In the genomic region with DNA sequence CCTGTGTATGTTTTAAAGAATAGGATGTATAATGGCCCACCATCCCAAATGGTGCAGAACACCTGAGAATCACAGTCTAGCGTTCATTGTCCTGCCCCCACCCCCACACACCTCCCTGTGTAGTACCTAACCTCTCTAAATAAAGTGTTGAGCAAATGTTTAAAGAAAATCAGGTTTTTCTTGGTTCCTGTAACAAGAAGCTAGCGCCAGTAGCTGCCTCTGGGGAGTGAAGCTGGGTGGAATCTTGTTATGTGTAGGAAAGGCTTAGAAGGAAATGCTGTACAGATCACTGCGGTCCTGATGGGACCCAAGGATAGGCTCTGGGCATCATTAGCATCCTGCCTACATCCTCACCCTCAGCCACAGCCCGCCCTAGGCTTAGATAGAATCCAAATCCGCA, we compare ENCODE assay signal across 13 mouse cellular contexts. TPM values are rescaled to one million over a fixed set of nuclear protein-coding genes. Genes with fewer than 3 reads are reported as not detected.
DNase-seq lines count a peak whose midpoint lies in the region; ATAC-seq lines count a peak whose summit lies in the region.
"Had no signal": no experiment of that assay in that cellular context is flagged by ENCODE, and none has a peak within 500 bp of the region (broad histone marks: within the 10 kb centered on the region; RNA-seq: fewer than 3 reads in every experiment).

No protein-coding gene starts in this region.

- H3K36me3 ChIP-seq in midbrain, embryonic 10.5 days: no peaks in the 10 kb centered on the region
- no peaks in the 10 kb centered on the region for H3K36me3 ChIP-seq in midbrain, embryonic 11.5 days (ENCODE audit: control insufficient read depth, insufficient read depth, low read length)
- H3K36me3 ChIP-seq in hindbrain, embryonic 14.5 days (replicated peaks; ENCODE audit: control insufficient read depth, insufficient read depth): no peaks in the 10 kb centered on the region
- H3K36me3 ChIP-seq in stomach, embryonic 16.5 days (ENCODE audit: control insufficient read depth, insufficient read depth, low read length): no peaks in the 10 kb centered on the region
- H3K36me3 ChIP-seq: heart, embryonic 10.5 days had no signal

- H3K27ac ChIP-seq in midbrain, embryonic 10.5 days (replicated peaks): peak overlapping the region; percentile 67; the same call in 1 of the 2 replicates
- no peak overlapping the region for H3K27ac ChIP-seq in midbrain, embryonic 11.5 days (ENCODE audit: low read depth, low read length)
- peak overlapping the region; percentile 55; the same call in 1 of the 2 replicates for H3K27ac ChIP-seq in hindbrain, embryonic 14.5 days
- H3K27ac ChIP-seq in stomach, embryonic 16.5 days (ENCODE audit: low read length): peak overlapping the region; percentile 77
- H3K27ac ChIP-seq: gastrocnemius, adult 2 months; heart, embryonic 10.5 days; liver, embryonic 14.5 days had no signal

- DNase-seq in midbrain, embryonic 10.5 days (ENCODE audit: low spot score): no peak
- DNase-seq in midbrain, embryonic 11.5 days (ENCODE audit: low spot score, missing footprints): no peak
- no peak for DNase-seq in hindbrain, embryonic 14.5 days (ENCODE audit: low spot score)
- DNase-seq in lung, postnatal 36 days: peak; percentile 68
- DNase-seq in thymus, postnatal 36 days: no peak
- no peak for DNase-seq in adrenal gland, postnatal 25 days
- DNase-seq: gastrocnemius, adult 2 months; kidney, postnatal 4 days had no signal

- 51% methylated on average over 5 of the region's 5 CpGs for WGBS in midbrain, embryonic 10.5 days
- whole genome bisulfite sequencing in midbrain, embryonic 11.5 days: 44% methylated on average over 5 of the region's 5 CpGs
- 52% methylated on average over 5 of the region's 5 CpGs for WGBS in hindbrain, embryonic 14.5 days
- 39% methylated on average over 5 of the region's 5 CpGs for WGBS in stomach, embryonic 16.5 days

- no peak overlapping the region for H3K4me2 ChIP-seq in midbrain, embryonic 11.5 days
- no peak overlapping the region for H3K4me2 ChIP-seq in hindbrain, embryonic 14.5 days (replicated peaks)
- no peak overlapping the region for H3K4me2 ChIP-seq in stomach, embryonic 16.5 days (ENCODE audit: low read depth, low read length)

- H3K4me1 ChIP-seq in midbrain, embryonic 10.5 days: peaks cover 57% of the 10 kb centered on the region
- peaks cover 36% of the 10 kb centered on the region for H3K4me1 ChIP-seq in midbrain, embryonic 11.5 days (ENCODE audit: control insufficient read depth, insufficient read depth, low read length)
- peaks cover 56% of the 10 kb centered on the region for H3K4me1 ChIP-seq in hindbrain, embryonic 14.5 days (replicated peaks; ENCODE audit: control insufficient read depth, insufficient read depth, low read length)
- H3K4me1 ChIP-seq in stomach, embryonic 16.5 days (ENCODE audit: control insufficient read depth, insufficient read depth, low read length): peaks cover 13% of the 10 kb centered on the region; the same call in 1 of the 2 replicates

- ATAC-seq in midbrain, embryonic 11.5 days (ENCODE audit: low FRiP score): no peak
- no peak for ATAC-seq in hindbrain, embryonic 14.5 days (ENCODE audit: low FRiP score)
- peak; percentile 72; the same call in 1 of the 2 replicates for ATAC-seq in stomach, embryonic 16.5 days (ENCODE audit: insufficient read depth, low FRiP score)
- ATAC-seq: inflammation-experienced regulatory T-cells, adult 6 months had no signal

- no peak overlapping the region for H3K4me3 ChIP-seq in midbrain, embryonic 10.5 days
- no peak overlapping the region for H3K4me3 ChIP-seq in midbrain, embryonic 11.5 days (ENCODE audit: low read depth, low read length)
- no peak overlapping the region for H3K4me3 ChIP-seq in hindbrain, embryonic 14.5 days (replicated peaks; ENCODE audit: low read length)
- H3K4me3 ChIP-seq in stomach, embryonic 16.5 days (replicated peaks; ENCODE audit: low read length): no peak overlapping the region
- H3K4me3 ChIP-seq: gastrocnemius, adult 2 months; heart, embryonic 10.5 days had no signal

- no peaks in the 10 kb centered on the region for H3K9me3 ChIP-seq in midbrain, embryonic 10.5 days (replicated peaks)
- no peaks in the 10 kb centered on the region for H3K9me3 ChIP-seq in midbrain, embryonic 11.5 days (ENCODE audit: control insufficient read depth, low read length)
- H3K9me3 ChIP-seq in hindbrain, embryonic 14.5 days (ENCODE audit: control insufficient read depth, low read length): no peaks in the 10 kb centered on the region
- no peaks in the 10 kb centered on the region for H3K9me3 ChIP-seq in stomach, embryonic 16.5 days (replicated peaks; ENCODE audit: control insufficient read depth, low read length)
- H3K9me3 ChIP-seq: heart, embryonic 10.5 days had no signal

- peaks cover 70% of the 10 kb centered on the region for H3K27me3 ChIP-seq in midbrain, embryonic 10.5 days (ENCODE audit: low read depth, poor library complexity, severe bottlenecking)
- H3K27me3 ChIP-seq in midbrain, embryonic 11.5 days (ENCODE audit: control insufficient read depth, insufficient read depth, low read length): no peaks in the 10 kb centered on the region; the same call in 1 of the 2 replicates
- H3K27me3 ChIP-seq in hindbrain, embryonic 14.5 days (ENCODE audit: control insufficient read depth, insufficient read depth, low read length): no peaks in the 10 kb centered on the region
- H3K27me3 ChIP-seq in stomach, embryonic 16.5 days (ENCODE audit: control insufficient read depth, insufficient read depth, low read length): 0 out of 2 replicates have a peak, but pooled peaks cover 5% of the 10 kb centered on the region

- H3K9ac ChIP-seq in midbrain, embryonic 11.5 days (ENCODE audit: low read length): no peak overlapping the region
- H3K9ac ChIP-seq in hindbrain, embryonic 14.5 days: no peak overlapping the region
- H3K9ac ChIP-seq in stomach, embryonic 16.5 days (ENCODE audit: low read length): no peak overlapping the region
- H3K9ac ChIP-seq: liver, embryonic 14.5 days had no signal

RNA-seq across cellular contexts. Expression of a gene that starts 7.5 kb away (rescaled TPM):
- 9.0 and 16.5 TPM in 2 replicates for polyA plus RNA-seq in midbrain, embryonic 10.5 days (2016; fragmentation: Nextera tagmentation; extraction: Ambion mirVana)
- 12.1 and 12.6 TPM in 2 replicates for polyA plus RNA-seq in midbrain, embryonic 11.5 days (2014; fragmentation: Nextera tagmentation; extraction: Ambion mirVana)
- polyA plus RNA-seq in hindbrain, embryonic 14.5 days (2014; fragmentation: Nextera tagmentation; extraction: Ambion mirVana): 2.8 and 6.1 TPM in 2 replicates
- 20.8 and 23.5 TPM in 2 replicates for polyA plus RNA-seq in stomach, embryonic 16.5 days (2015; fragmentation: Nextera tagmentation; extraction: Ambion mirVana)
- 3.8 and 4.6 TPM in 2 replicates for total RNA-seq in adrenal gland, postnatal 25 days (2021)
- total RNA-seq: gastrocnemius, adult 2 months had no signal

RNA-seq across cellular contexts. Expression of a gene that starts 29.2 kb away (rescaled TPM):
- 3.5 and 7.1 TPM in 2 replicates for polyA plus RNA-seq in midbrain, embryonic 10.5 days (2016; fragmentation: Nextera tagmentation; extraction: Ambion mirVana)
- 7.2 and 8.6 TPM in 2 replicates for polyA plus RNA-seq in midbrain, embryonic 11.5 days (2014; fragmentation: Nextera tagmentation; extraction: Ambion mirVana)
- 110 TPM in 2 replicates for polyA plus RNA-seq in hindbrain, embryonic 14.5 days (2014; fragmentation: Nextera tagmentation; extraction: Ambion mirVana)
- 2.0 and 2.3 TPM in 2 replicates for polyA plus RNA-seq in stomach, embryonic 16.5 days (2015; fragmentation: Nextera tagmentation; extraction: Ambion mirVana)
- total RNA-seq in adrenal gland, postnatal 25 days (2021): 2.0 and 2.7 TPM in 2 replicates
- polyA plus RNA-seq: spleen, adult 2 months had no signal

Comparison
In these comparisons a context has a peak if more than half of its experiments do, and no peak if none do; other contexts are left out.
1. RNA of a gene that starts 29.2 kb away (polyA plus RNA-seq): 110 TPM in hindbrain, embryonic 14.5 days; 7.2 to 8.6 TPM in midbrain, embryonic 11.5 days, 3.5 to 7.1 TPM in midbrain, embryonic 10.5 days and 2.0 to 2.3 TPM in stomach, embryonic 16.5 days; every median in the first group is over 10 times any median in the second.